Mouse (Mus musculus) colon, adult 2 months (tissue): ENCODE measurements around the gene Emc1. TPM values are rescaled to one million over a fixed set of nuclear protein-coding genes. Genes with fewer than 3 reads are reported as not detected.

ENCODE experiments used
- polyA plus RNA-seq: library from polyadenylated mRNA; depleted of rRNA; stranded (reverse); fragments of >200 nt; gene quantifications from 2 replicates; pipeline ENCODE4 v1.2.3, GENCODE M21; 2012; rRNA removed

Gene Emc1
- 26.5 and 28.2 TPM in 2 replicates for polyA plus RNA-seq

DNA sequence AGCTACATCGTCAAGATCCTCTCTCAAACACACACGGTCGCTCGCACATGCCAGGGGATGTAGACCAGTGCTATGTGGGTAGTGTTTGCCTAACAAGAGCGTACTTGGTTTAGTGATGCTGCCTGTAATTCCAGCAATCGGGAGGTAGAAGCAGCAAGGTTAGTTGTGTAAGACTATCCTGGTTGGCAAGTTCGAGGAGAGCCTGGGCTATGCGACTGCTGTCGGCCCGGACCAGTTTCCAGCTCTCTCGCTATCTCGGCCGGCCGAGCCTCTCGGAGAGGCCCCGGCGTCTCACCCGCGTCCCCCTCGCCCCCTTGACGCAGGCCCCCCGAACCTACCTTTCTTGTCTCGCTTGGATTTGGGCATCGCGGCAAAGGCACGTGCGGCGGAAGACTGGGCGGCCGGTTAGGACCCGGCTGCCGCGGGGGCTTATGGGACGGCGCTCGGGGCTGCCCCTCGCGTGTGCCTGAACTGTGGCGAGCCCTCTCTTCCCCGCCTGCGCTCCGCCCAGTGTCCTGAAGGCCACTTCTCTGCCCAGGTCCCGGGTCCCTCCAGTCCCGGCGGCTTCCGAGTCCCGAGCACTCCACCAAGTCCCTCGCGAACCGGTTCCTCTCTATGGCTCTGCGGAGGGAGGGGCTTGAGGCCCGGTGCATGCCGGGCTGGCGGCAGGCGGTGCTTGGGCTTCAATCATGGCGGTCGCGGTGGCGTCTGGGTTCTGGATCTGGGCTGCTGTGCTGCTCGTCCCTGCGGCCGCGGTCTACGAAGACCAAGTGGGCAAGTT, at the start of gene Emc1, which contains the start of the genes Mrto4 and Ubr4:
Emc1 (plus strand) TSS at position 657 of the 781 bp plus-strand sequence.
Mrto4 (minus strand) TSS at position 646 of the 781 bp plus-strand sequence.
Ubr4 (plus strand) TSS at position 679 of the 781 bp plus-strand sequence.

DNA sequence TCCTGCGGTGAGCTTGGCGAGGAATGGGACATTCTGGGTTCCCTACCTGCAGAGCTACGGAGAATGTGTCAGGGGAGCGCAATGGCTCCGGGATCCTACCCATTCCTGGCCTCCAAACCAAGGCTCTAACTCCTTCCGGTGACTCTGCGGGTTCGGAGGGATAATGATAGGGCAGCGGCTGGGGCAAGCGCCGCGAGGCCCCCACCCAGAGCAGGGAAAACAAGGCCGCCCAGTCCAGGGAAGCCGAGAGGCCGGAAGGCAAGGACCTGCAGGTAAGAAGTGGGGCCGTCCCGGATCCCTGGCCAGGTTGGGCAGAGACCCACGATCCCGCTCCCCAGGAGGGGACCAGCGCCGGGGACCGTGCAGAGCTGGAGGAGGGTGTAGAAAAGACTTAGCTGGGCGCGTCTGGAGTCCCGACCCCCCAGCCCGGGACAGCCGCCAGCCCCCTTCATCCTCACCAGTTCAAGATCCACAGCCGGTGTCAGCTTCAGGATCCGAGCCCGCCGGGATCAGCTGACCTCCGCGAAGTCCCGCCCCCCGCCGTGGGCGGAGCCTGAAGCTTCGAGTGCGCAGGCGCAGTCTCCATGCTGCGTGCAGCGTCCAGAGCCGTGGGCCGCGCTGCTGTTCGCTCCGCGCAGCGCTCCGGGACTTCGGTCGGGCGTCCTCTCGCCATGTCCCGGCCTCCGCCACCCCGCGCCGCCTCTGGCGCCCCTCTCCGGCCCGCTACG, 42.1 kb upstream of the Emc1 start, which contains the start of the genes Pqlc2 and Akr7a5:
Pqlc2 (minus strand) TSS at position 538 of the 728 bp plus-strand sequence.
Akr7a5 (plus strand) TSS at position 574 of the 728 bp plus-strand sequence.

Other genes with a start within 250 kb of the Emc1 start
- 32.4 and 37.6 TPM in 2 replicates for gene Minos1, start 221.5 kb upstream of the Emc1 start, polyA plus RNA-seq
- 319 and 374 TPM in 2 replicates for gene Capzb, start 159.7 kb upstream of the Emc1 start, polyA plus RNA-seq
- gene Pqlc2, start 41.9 kb upstream of the Emc1 start, polyA plus RNA-seq = 30.1 and 35.3 TPM in 2 replicates
- 71.9 and 74.0 TPM in 2 replicates for gene Akr7a5, start 41.8 kb upstream of the Emc1 start, polyA plus RNA-seq
- 11.1 and 14.6 TPM in 2 replicates for gene Mrto4, start within 50 bp of the Emc1 start, polyA plus RNA-seq
- gene Ubr4, start within 50 bp of the Emc1 start, polyA plus RNA-seq = 209 and 214 TPM in 2 replicates
- gene Iffo2, start 178.0 kb downstream of the Emc1 start, polyA plus RNA-seq = 7.6 TPM in 2 replicates